Mouse (Mus musculus) MEL (cell line): ENCODE measurements at regions not wholly inside any gene's neighbourhood (a gene's known extent, or its start where the extent isn't known, plus 50 kb on each side); places are given as distances from the start of the nearest gene placed in this dataset.

Experiments used
- DNase-seq: peaks from one replicate; pipeline ENCODE4 v3.0.0; 2011; ENCODE audit warnings: low read depth, low spot score
- H3K27ac ChIP-seq: 2 replicates; pipeline ENCODE4 v1.5.1; 2012; ENCODE audit warnings: low read depth, mild to moderate bottlenecking, control low read depth, low read length, moderate library complexity; ENCODE audit not compliant: control insufficient read depth
- H3K27me3 ChIP-seq, 2 experiments: fragments of 150-350 bp in 1 of 2; sonication (generic) in 1 of 2; 2 replicates each; pipeline ENCODE4 v1.6.1; 2012; ENCODE audit warnings: low read length in 2 of 2, mild to moderate bottlenecking in 2 of 2, improper control_type of control experiment in 1 of 2, moderate library complexity in 1 of 2; ENCODE audit not compliant: insufficient read depth in 2 of 2, control insufficient read depth in 1 of 2
- H3K36me3 ChIP-seq, 2 experiments: 2 replicates each; pipeline ENCODE4 v1.6.1; 2012 to 2014; ENCODE audit warnings: low read length in 2 of 2, improper control_type of control experiment in 1 of 2, inconsistent platforms in 1 of 2, mild to moderate bottlenecking in 1 of 2; ENCODE audit not compliant: insufficient read depth in 2 of 2, control insufficient read depth in 1 of 2
- H3K4me1 ChIP-seq, 2 experiments: fragments of 150-350 bp in 1 of 2; sonication (generic) in 1 of 2; 2 replicates each; pipeline ENCODE4 v1.6.1; 2012; ENCODE audit warnings: low read length in 2 of 2, improper control_type of control experiment in 1 of 2, mild to moderate bottlenecking in 1 of 2; ENCODE audit not compliant: insufficient read depth in 2 of 2, control insufficient read depth in 1 of 2
- H3K4me3 ChIP-seq, 2 experiments: fragments of 150-350 bp in 1 of 2; sonication (generic) in 1 of 2; 2 replicates each; pipeline ENCODE4 v1.5.1; 2012; ENCODE audit warnings: low read depth in 2 of 2, low read length in 2 of 2, mild to moderate bottlenecking in 2 of 2, moderate library complexity in 2 of 2, control low read depth in 1 of 2, improper control_type of control experiment in 1 of 2; ENCODE audit not compliant: control insufficient read depth in 1 of 2, insufficient read depth in 1 of 2
- H3K79me2 ChIP-seq: 2 replicates; pipeline ENCODE4 v1.6.1; 2012; ENCODE audit warnings: mild to moderate bottlenecking, low read length, moderate library complexity; ENCODE audit not compliant: control insufficient read depth, poor library complexity, insufficient read depth
- H3K9ac ChIP-seq: 2 replicates; pipeline ENCODE4 v1.6.1; 2012; ENCODE audit warnings: low read depth, mild to moderate bottlenecking, control low read depth, low read length, moderate library complexity; ENCODE audit not compliant: control insufficient read depth, poor library complexity, severe bottlenecking
- H3K9me3 ChIP-seq: fragments of 150-350 bp; sonication (generic); replicated peaks from 2 replicates; pipeline ENCODE4 v1.6.1; 2012; ENCODE audit warnings: mild to moderate bottlenecking, low read length, improper control_type of control experiment, moderate library complexity; ENCODE audit not compliant: insufficient read depth
- BHLHE40 ChIP-seq: IDR thresholded peaks from 2 replicates; pipeline ENCODE4 v1.6.1; 2012; ENCODE audit warnings: low read depth, mild to moderate bottlenecking, inconsistent platforms, low read length, improper control_type of control experiment, borderline replicate concordance
- CHD1 ChIP-seq: IDR thresholded peaks from 2 replicates; pipeline ENCODE4 v1.6.1; 2012; ENCODE audit warnings: low read depth, mild to moderate bottlenecking, inconsistent platforms, low read length, improper control_type of control experiment
- E2F4 ChIP-seq: IDR thresholded peaks from 2 replicates; pipeline ENCODE4 v1.6.1; 2011; ENCODE audit warnings: low read depth, low read length, improper control_type of control experiment, borderline replicate concordance
- EP300 ChIP-seq, 2 experiments: IDR thresholded peaks; 2 replicates each; pipeline ENCODE4 v1.6.1; 2011; ENCODE audit warnings: improper control_type of control experiment in 2 of 2, low read length in 2 of 2, low read depth in 1 of 2, mild to moderate bottlenecking in 1 of 2
- ETS1 ChIP-seq: IDR thresholded peaks from 2 replicates; pipeline ENCODE4 v1.6.1; 2012; ENCODE audit warnings: low read depth, mild to moderate bottlenecking, inconsistent platforms, low read length, improper control_type of control experiment, moderate library complexity
- GATA1 ChIP-seq: IDR thresholded peaks from 2 replicates; pipeline ENCODE4 v1.6.1; 2011; ENCODE audit warnings: low read depth, low read length, improper control_type of control experiment
- HCFC1 ChIP-seq: IDR thresholded peaks from 2 replicates; pipeline ENCODE4 v1.6.1; 2012; ENCODE audit warnings: low read depth, mild to moderate bottlenecking, inconsistent platforms, low read length, improper control_type of control experiment, moderate library complexity
- JUND ChIP-seq: IDR thresholded peaks from 2 replicates; pipeline ENCODE4 v1.6.1; 2011; ENCODE audit warnings: low read depth, mild to moderate bottlenecking, improper control_type of control experiment, low read length
- KAT2A ChIP-seq: conservative IDR thresholded peaks from 2 replicates; pipeline ENCODE4 v1.6.1; 2012; ENCODE audit warnings: low read depth, low read length, improper control_type of control experiment, inconsistent platforms
- MAZ ChIP-seq: IDR thresholded peaks from 2 replicates; pipeline ENCODE4 v1.6.1; 2012; ENCODE audit warnings: low read depth, mild to moderate bottlenecking, inconsistent platforms, low read length, improper control_type of control experiment
- MEF2A ChIP-seq: IDR thresholded peaks from 2 replicates; pipeline ENCODE4 v1.6.1; 2014; ENCODE audit warnings: low read depth, mild to moderate bottlenecking, inconsistent platforms, low read length, improper control_type of control experiment; ENCODE audit not compliant: poor library complexity, insufficient replicate concordance, severe bottlenecking; ENCODE audit errors: extremely low read depth
- MYB ChIP-seq: IDR thresholded peaks from 2 replicates; pipeline ENCODE4 v1.6.1; 2011; ENCODE audit warnings: mild to moderate bottlenecking, low read depth, low read length, improper control_type of control experiment
- MYC ChIP-seq: IDR thresholded peaks from 2 replicates; pipeline ENCODE4 v1.6.1; 2011; ENCODE audit warnings: low read depth, mild to moderate bottlenecking, low read length, improper control_type of control experiment, moderate library complexity
- NELFE ChIP-seq: IDR thresholded peaks from 2 replicates; pipeline ENCODE4 v1.6.1; 2011; ENCODE audit warnings: low read depth, low read length, improper control_type of control experiment
- NRF1 ChIP-seq: IDR thresholded peaks from 2 replicates; pipeline ENCODE4 v1.6.1; 2014; ENCODE audit warnings: low read depth, mild to moderate bottlenecking, inconsistent platforms, low read length, improper control_type of control experiment, moderate library complexity; ENCODE audit not compliant: poor library complexity, insufficient read depth, severe bottlenecking
- POLR2AphosphoS2 ChIP-seq: IDR thresholded peaks from 2 replicates; pipeline ENCODE4 v1.6.1; 2011; ENCODE audit warnings: low read length, improper control_type of control experiment
- RAD21 ChIP-seq: IDR thresholded peaks from 2 replicates; pipeline ENCODE4 v1.6.1; 2011; ENCODE audit warnings: mild to moderate bottlenecking, low read depth, low read length, improper control_type of control experiment
- RCOR1 ChIP-seq: IDR thresholded peaks from 2 replicates; pipeline ENCODE4 v1.6.1; 2012; ENCODE audit warnings: low read depth, mild to moderate bottlenecking, inconsistent platforms, low read length, improper control_type of control experiment
- SMC3 ChIP-seq: IDR thresholded peaks from 2 replicates; pipeline ENCODE4 v1.6.1; 2011; ENCODE audit warnings: low read depth, low read length, improper control_type of control experiment
- TBP ChIP-seq: IDR thresholded peaks from 2 replicates; pipeline ENCODE4 v1.8.0; 2011; ENCODE audit warnings: low read depth, low read length, improper control_type of control experiment
- TCF12 ChIP-seq: IDR thresholded peaks from 2 replicates; pipeline ENCODE4 v1.6.1; 2014; ENCODE audit warnings: low read depth, mild to moderate bottlenecking, inconsistent platforms, low read length, improper control_type of control experiment, moderate library complexity
- ZC3H11A ChIP-seq: IDR thresholded peaks from 2 replicates; pipeline ENCODE4 v1.6.1; 2012; ENCODE audit warnings: low read depth, mild to moderate bottlenecking, inconsistent platforms, low read length, improper control_type of control experiment
- ZMIZ1 ChIP-seq: IDR thresholded peaks from 2 replicates; pipeline ENCODE4 v1.6.1; 2012; ENCODE audit warnings: low read depth, mild to moderate bottlenecking, inconsistent platforms, low read length, improper control_type of control experiment, moderate library complexity
- ZNF384 ChIP-seq: IDR thresholded peaks from 2 replicates; pipeline ENCODE4 v1.6.1; 2012; ENCODE audit warnings: low read depth, mild to moderate bottlenecking, inconsistent platforms, low read length, improper control_type of control experiment

DNA sequence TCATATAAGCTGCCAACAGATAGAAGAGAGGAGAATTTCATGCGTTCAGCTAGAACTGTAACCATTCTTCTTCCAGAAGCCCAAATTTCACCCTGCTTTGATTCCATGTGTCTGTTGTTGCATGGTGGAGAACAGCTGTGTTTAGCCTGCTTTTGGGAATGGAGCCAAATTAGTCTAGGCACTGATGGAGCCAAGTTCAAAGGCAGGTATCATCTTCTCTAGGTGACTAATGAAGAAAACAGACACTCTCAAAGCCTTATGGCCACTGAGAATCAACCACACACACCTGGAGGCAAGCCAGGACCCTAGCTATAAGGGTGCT is 531.5 kb upstream of the A1bg start:
- Histone ChIP-seq H3K27ac (no peak overlapping the region), H3K9me3 (no peaks in the 10 kb centered on the region), H3K4me3 (no peak overlapping the region), H3K27me3 (no peaks in the 10 kb centered on the region), H3K79me2 (no peaks in the 10 kb centered on the region), H3K36me3 (no peaks in the 10 kb centered on the region), H3K4me1 (no peaks in the 10 kb centered on the region), H3K9ac (no peak overlapping the region)
- TF ChIP-seq ZMIZ1 (no peak), MAZ (no peak), NELFE (no peak), MYC (no peak), RCOR1 (no peak), KAT2A (no peak), MEF2A (no peak), NRF1 (no peak)
- no peak for DNase-seq

DNA sequence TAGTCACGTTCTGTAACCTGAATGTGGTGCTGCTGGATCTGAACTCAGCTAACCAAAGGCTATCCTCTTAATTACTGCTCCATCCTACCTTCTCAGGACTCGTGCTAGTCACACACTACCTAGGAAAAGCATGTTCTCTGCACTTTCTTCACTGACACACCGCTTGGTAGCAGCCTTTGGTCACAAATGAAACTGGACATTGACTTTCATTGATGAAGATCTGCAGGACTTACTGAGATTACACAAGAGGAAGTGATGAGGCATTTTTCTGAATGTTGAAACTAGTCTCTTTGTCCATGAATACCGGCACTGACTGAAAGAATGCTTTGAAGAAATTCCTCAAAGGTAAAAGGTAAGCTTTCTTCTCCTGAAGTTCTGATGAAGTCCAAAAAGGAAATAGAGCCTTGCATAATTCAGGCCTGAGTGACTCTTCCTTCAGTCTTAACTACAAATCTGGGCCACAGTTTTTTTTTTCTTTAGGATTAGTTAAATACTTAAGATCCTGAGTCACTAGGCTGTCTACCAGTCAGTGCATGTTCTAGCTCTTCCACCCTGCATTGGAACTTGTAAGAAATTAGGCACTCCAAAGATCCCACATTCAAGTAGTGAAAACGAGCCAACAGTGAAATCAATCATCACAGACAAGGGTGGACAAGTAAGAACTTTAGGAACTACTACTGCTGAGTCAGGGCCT is 531.0 kb upstream of the A1bg start:
- no peaks in the 10 kb centered on the region for H3K79me2 ChIP-seq
- H3K9ac ChIP-seq, result no peak overlapping the region
- DNase-seq, result no peak
- H3K27me3 ChIP-seq, result no peaks in the 10 kb centered on the region
- H3K4me3 ChIP-seq, result no peak overlapping the region
- no peaks in the 10 kb centered on the region for H3K4me1 ChIP-seq
- TF ChIP-seq TBP, result no peak
- no peak for TF ChIP-seq SMC3
- no peak for TF ChIP-seq NELFE
- no peak for TF ChIP-seq GATA1
- no peak for TF ChIP-seq E2F4
- no peak overlapping the region for H3K27ac ChIP-seq
- no peaks in the 10 kb centered on the region for H3K9me3 ChIP-seq
- no peaks in the 10 kb centered on the region for H3K36me3 ChIP-seq

GRCm38 (mm10) chr15:61450217-61450616 is 527.4 kb upstream of the A1bg start:
- Histone ChIP-seq H3K9me3 (no peaks in the 10 kb centered on the region), H3K9ac (no peak overlapping the region), H3K27ac (no peak overlapping the region), H3K36me3 (no peaks in the 10 kb centered on the region), H3K79me2 (no peaks in the 10 kb centered on the region), H3K4me1 (no peaks in the 10 kb centered on the region), H3K4me3 (no peak overlapping the region), H3K27me3 (no peaks in the 10 kb centered on the region)
- no peak for DNase-seq
- TF ChIP-seq HCFC1 (no peak), MYB (no peak), ETS1 (no peak), POLR2AphosphoS2 (no peak), NRF1 (no peak), EP300 (IDR thresholded peaks at IDR 0.05; ENCODE audit: low read depth in 1 of 2, low read length in 2 of 2) (no peak), NELFE (no peak), ZNF384 (no peak), RCOR1 (no peak), ZC3H11A (no peak), JUND (no peak), MAZ (no peak), TCF12 (no peak), E2F4 (no peak), RAD21 (no peak), MEF2A (no peak), CHD1 (no peak), TBP (no peak), BHLHE40 (no peak)
